Mouse (Mus musculus) olfactory bulb, adult 2 months (tissue): ENCODE results near the gene Extl2. TPM values are rescaled to one million over a fixed set of nuclear protein-coding genes. Genes with fewer than 3 reads are reported as not detected.

ENCODE experiments used
- H3K27ac ChIP-seq: fragments of 200-500 bp; 2 replicates; pipeline ENCODE4 v1.5.1; 2012; ENCODE audit warnings: low read depth, low read length; ENCODE audit not compliant: insufficient read depth
- H3K4me1 ChIP-seq: fragments of 200-500 bp; 2 replicates; pipeline ENCODE4 v1.6.1; 2012; ENCODE audit warnings: low read length; ENCODE audit not compliant: control insufficient read depth, insufficient read depth
- H3K4me3 ChIP-seq: fragments of 200-500 bp; 2 replicates; pipeline ENCODE4 v1.5.1; 2012; ENCODE audit warnings: mild to moderate bottlenecking, low read depth, low read length, moderate library complexity; ENCODE audit not compliant: insufficient read depth
- CTCF ChIP-seq: fragments of 200-500 bp; IDR thresholded peaks from 2 replicates; pipeline ENCODE4 v1.5.1; 2012; ENCODE audit warnings: low read depth, mild to moderate bottlenecking, low read length, moderate library complexity; ENCODE audit not compliant: insufficient read depth
- POLR2A ChIP-seq: fragments of 200-500 bp; IDR thresholded peaks from 2 replicates; pipeline ENCODE4 v1.6.1; 2012; ENCODE audit warnings: mild to moderate bottlenecking, low read depth, low read length, moderate library complexity; ENCODE audit not compliant: insufficient read depth
- WGBS: fragments of 180-500 bp; shearing (Covaris S2); methylation state at CpG from one replicate; pipeline ENCODE4 v1.1.7; 2018; 5-methylcytosine and 5-hydroxymethylcytosine counted together
- polyA plus RNA-seq: library from polyadenylated mRNA; stranded (reverse); fragments of >200 nt; gene quantifications from 2 replicates; pipeline ENCODE4 v1.2.4, GENCODE M21; 2012; ENCODE audit warnings: low replicate concordance; ENCODE audit not compliant: missing spikeins, insufficient read depth, insufficient read length

Gene Extl2
- polyA plus RNA-seq, 1 experiment, result not detected

DNA sequence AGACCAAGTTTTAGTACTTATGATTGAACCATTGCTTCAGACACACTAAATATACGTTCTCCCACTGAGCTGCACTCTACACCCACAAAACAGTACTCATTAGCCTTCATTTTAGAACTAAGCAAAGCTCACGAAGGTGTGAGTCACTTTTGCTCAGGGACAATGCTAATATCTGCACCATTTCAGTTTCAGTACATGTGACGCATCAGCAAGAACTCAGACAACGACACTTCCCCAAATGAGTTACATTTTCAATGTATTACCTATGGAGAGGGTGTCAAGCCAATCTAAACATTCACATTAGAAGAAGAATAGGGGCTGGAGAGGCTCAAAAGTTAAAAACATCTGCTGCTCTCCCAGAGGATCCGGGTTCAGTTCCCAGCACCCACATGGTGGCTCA is 10.3 kb upstream of the Extl2 start:
- H3K4me3 ChIP-seq, result no peak overlapping the region
- no peaks in the 10 kb centered on the region for H3K4me1 ChIP-seq
- WGBS, result 62% methylated on average over 5 of the region's 5 CpGs
- TF ChIP-seq POLR2A, result no peak
- TF ChIP-seq CTCF, result no peak
- no peak overlapping the region for H3K27ac ChIP-seq

DNA sequence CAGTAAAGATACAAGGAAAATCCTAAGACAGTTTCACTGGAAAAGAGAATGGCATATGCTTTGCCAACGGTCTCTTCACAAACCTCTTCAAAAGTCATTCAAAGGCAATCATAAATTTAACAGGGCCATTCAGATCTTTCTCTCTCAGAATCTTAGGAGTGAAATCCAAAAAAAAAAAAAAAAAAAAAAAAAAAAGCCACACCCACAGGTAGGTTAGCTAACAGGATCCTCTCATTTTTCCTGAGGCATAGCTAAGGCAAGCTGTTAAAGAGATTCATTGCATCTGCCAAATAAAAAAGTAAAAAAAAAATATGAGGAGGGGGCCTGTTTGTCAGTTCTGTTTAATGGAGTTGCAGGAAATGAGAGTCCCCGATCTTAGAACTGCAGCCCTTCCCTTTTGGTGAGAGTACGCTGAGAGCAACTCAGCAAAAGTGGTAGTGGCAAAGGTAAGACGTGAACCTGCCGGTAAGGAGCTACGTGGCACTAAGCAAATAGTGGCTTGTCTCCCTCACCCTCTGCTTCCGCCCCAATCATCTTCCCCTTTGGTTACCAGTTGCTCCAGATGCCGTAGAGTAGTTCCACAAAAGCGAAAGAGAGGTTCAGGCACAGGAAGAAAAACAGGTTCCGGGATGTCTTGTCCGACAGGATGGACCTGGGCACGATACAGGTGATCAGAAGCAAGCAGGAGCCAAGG is 831 bp upstream of the Extl2 start:
- no peak for TF ChIP-seq CTCF
- no peak for TF ChIP-seq POLR2A
- 7% methylated on average over 12 of the region's 12 CpGs for WGBS
- peak overlapping the region; percentile 75 for H3K4me3 ChIP-seq
- H3K4me1 ChIP-seq, result no peaks in the 10 kb centered on the region
- no peak overlapping the region for H3K27ac ChIP-seq

- 1% methylated on average over 12 of the region's 12 CpGs for WGBS
- H3K4me3 ChIP-seq, result peak overlapping the region; percentile 75
- H3K4me1 ChIP-seq, result no peaks in the 10 kb centered on the region
- peak overlapping the region; percentile 72 for H3K27ac ChIP-seq
- no peak for TF ChIP-seq CTCF
- no peak for TF ChIP-seq POLR2A
These were observed 729 bp downstream of the Extl2 start for GRCm38 (mm10) chr3:116007941-116008440.

DNA sequence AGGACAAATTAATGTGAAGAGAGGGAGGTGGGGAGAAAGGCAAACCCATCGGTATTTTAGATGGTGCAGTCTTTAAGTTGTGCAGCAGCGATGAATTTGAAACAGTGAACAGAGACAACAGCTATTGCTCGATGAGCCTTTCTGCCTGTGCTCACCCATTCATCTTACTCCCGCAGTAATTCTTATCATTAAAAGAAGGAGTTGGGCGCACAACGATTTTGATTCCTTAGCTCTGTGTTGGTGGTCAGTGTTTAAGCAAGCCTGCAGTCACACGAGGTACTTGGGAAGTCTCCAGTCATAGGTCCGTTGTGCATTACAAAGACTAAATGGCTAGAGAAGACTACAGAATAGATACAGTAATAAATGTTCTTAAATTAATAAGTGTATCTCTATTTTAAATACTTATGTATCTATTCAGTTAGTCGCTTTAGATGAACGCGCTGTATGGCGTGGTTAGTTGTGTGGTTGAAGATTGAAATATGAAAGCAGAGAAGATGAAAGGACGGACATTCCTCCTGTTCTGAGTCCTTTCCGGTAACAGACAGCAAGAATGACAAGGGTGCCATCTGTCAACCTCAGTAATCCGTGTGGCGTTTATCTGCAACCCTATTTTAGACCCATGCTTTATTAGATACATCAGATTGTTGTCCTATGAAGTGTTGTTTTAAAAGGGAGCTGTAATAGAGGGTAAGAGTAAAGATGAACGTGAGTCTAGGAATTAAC is 2.5 kb downstream of the Extl2 start:
- WGBS, result 87% methylated on average over 17 of the region's 17 CpGs
- Histone ChIP-seq H3K4me1 (no peaks in the 10 kb centered on the region), H3K27ac (no peak overlapping the region), H3K4me3 (no peak overlapping the region)
- no peak for TF ChIP-seq CTCF
- TF ChIP-seq POLR2A, result no peak

DNA sequence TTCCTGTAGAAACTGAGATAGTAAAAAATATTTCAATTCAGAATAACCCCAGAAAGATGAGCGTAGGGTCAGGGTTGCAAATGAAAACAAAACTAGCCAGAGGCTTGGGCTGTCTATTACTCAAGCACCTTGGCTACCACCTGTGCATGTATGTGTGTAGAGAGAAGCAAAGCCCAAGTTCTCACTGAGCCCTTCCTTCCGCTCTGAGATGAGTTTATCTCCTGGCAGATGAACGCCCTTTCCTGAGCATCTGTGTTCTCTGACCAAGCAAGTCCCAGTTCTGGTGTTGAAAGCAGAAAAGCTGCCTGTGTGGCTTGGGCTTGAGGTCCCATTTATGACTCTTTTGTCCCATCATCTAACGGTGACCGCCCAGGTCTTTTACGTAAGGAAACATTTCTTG is 7.6 kb downstream of the Extl2 start:
- H3K27ac ChIP-seq, result no peak overlapping the region
- no peaks in the 10 kb centered on the region for H3K4me1 ChIP-seq
- H3K4me3 ChIP-seq, result no peak overlapping the region
- TF ChIP-seq CTCF (no peak), POLR2A (no peak)
- WGBS, result 99% methylated on average over 6 of the region's 6 CpGs

DNA sequence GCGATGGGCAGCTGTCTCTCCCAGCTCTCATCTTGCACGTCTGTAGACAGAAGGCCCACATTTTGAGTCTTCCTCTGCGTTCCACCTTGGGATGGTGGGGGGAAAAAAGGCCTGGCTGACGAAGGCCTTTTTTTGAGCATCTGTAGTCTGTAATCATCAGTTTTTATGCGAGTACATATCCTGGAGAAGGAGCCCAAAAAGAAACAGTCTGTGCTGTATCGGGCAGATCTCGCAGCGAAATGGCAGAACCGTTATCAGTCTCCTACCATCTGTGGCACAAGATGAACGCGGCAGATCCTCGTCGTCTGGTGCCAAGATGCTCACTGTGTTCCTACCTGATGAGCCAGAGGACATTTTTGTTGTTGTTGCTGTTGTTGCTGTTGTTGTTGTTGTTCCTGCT is 8.9 kb downstream of the Extl2 start:
- no peak for TF ChIP-seq POLR2A
- no peak for TF ChIP-seq CTCF
- H3K4me3 ChIP-seq, result no peak overlapping the region
- 92% methylated on average over 13 of the region's 13 CpGs for WGBS
- H3K4me1 ChIP-seq, result no peaks in the 10 kb centered on the region
- no peak overlapping the region for H3K27ac ChIP-seq

- no peak for TF ChIP-seq POLR2A
- no peak for TF ChIP-seq CTCF
- Histone ChIP-seq H3K27ac (no peak overlapping the region), H3K4me3 (no peak overlapping the region), H3K4me1 (no peaks in the 10 kb centered on the region)
- WGBS, result 76% methylated on average over 4 of the region's 4 CpGs
These were observed 11.3 kb downstream of the Extl2 start for GRCm38 (mm10) chr3:116018606-116019005.

- Histone ChIP-seq H3K4me3 (no peak overlapping the region), H3K27ac (no peak overlapping the region), H3K4me1 (no peaks in the 10 kb centered on the region)
- TF ChIP-seq CTCF (no peak), POLR2A (no peak)
- 98% methylated on average over 5 of the region's 5 CpGs for WGBS
These were observed 11.9 kb downstream of the Extl2 start for GRCm38 (mm10) chr3:116019136-116019535.

GRCm38 (mm10) chr3:116024236-116024635 is 17.0 kb downstream of the Extl2 start:
- TF ChIP-seq CTCF (no peak), POLR2A (no peak)
- Histone ChIP-seq H3K4me1 (no peaks in the 10 kb centered on the region), H3K4me3 (no peak overlapping the region), H3K27ac (no peak overlapping the region)
- WGBS, result 89% methylated on average over 12 of the region's 12 CpGs
